Mouse (Mus musculus): ENCODE data around the gene Trim2.

GRCm38 (mm10) chr3:84304339-84305009, 2.2 kb downstream of the Trim2 start:
- no peak for TF ChIP-seq CTCF (IDR thresholded peaks at IDR 0.05; ENCODE audit: control insufficient read depth, insufficient read depth, insufficient replicate concordance, low read depth, low read length)
- TF ChIP-seq POLR2A (IDR thresholded peaks at IDR 0.05; ENCODE audit: control insufficient read depth, low read depth, low read length) = no peak

All from testis, adult 2 months (tissue).